Mouse (Mus musculus): Measurements from ENCODE around the gene Ncstn.

- TF ChIP-seq POLR2A (IDR thresholded peaks at IDR 0.05; ENCODE audit: low read depth, low read length) (no peak), CTCF (IDR thresholded peaks at IDR 0.05; ENCODE audit: extremely low read depth, insufficient read length, insufficient replicate concordance, low read depth, low read length) (no peak)
Observed at GRCm38 (mm10) chr1:172027809-172028102, 54.8 kb downstream of the Ncstn start.
